ENCODE assay signal across 7 mouse cellular contexts in the genomic region with DNA sequence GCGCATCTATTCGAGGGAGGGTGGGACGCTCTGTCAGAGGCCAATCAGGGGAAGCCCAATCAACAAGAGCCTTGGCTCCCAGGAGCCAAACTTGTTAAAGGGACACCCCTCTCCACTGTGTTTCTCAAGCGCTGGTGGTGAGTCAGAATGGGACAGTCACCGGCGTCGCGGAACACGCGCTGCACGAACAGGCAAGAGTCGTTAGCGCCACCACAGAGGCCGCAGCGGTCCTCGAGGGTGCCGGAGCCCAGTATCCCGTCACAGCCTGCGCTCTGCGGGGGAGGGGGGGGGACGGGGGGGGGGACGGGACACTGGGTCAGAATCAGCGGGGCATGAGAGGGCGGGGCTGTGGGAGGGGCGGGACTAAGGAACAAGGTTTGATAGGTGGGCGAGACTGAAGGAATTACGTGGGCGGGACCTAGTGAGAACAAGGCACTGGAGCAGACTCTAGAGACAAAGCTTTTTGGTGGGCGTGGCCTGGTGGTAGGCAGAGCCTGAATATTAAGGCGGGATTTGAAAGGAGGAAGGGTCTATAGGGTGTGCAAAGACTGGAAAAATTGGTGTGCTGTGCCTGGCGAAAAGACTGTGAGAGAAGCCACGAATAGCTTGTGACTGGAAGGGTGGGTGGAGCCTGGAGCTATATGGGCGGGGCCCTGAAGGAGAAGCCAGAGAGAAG. TPM values are rescaled to one million over a fixed set of nuclear protein-coding genes. Genes with fewer than 3 reads are reported as not detected.
DNase-seq lines count a peak whose midpoint lies in the region; ATAC-seq and TF ChIP-seq lines count a peak whose summit lies in the region.

No protein-coding gene starts in this region.

- no peaks in the 10 kb centered on the region for H3K9me3 ChIP-seq in embryonic facial prominence, embryonic 14.5 days (ENCODE audit: control insufficient read depth, low read length)
- no peaks in the 10 kb centered on the region for H3K9me3 ChIP-seq in hindbrain, embryonic 16.5 days (ENCODE audit: control insufficient read depth, low read length)
- no peaks in the 10 kb centered on the region for H3K9me3 ChIP-seq in liver, embryonic 15.5 days (replicated peaks)

- peak overlapping the region; percentile 37 for H3K4me3 ChIP-seq in embryonic facial prominence, embryonic 14.5 days (ENCODE audit: low read depth, low read length)
- peak overlapping the region; percentile 41 for H3K4me3 ChIP-seq in hindbrain, embryonic 16.5 days (ENCODE audit: low read length)
- peak overlapping the region; percentile 54 for H3K4me3 ChIP-seq in liver, embryonic 15.5 days (replicated peaks)

- CTCF ChIA-PET in Patski (lab: Charles Lee), result no interaction called here

- ATAC-seq in CD4-positive, CD25-positive, alpha-beta regulatory T cell, adult 4 months, result peak; percentile 63
- peak; percentile 24 for ATAC-seq in Patski
- peak; percentile 74 for ATAC-seq in embryonic facial prominence, embryonic 14.5 days (ENCODE audit: low read depth)
- ATAC-seq in hindbrain, embryonic 16.5 days, result peak; percentile 68
- ATAC-seq in liver, embryonic 15.5 days (ENCODE audit: insufficient read depth), result peak; percentile 20

- no peaks in the 10 kb centered on the region for H3K27me3 ChIP-seq in Patski
- peaks cover 73% of the 10 kb centered on the region for H3K27me3 ChIP-seq in embryonic facial prominence, embryonic 14.5 days (replicated peaks; ENCODE audit: control insufficient read depth, insufficient read depth, low read length)
- H3K27me3 ChIP-seq in hindbrain, embryonic 16.5 days (replicated peaks; ENCODE audit: control insufficient read depth, insufficient read depth, low read length), result peaks cover 69% of the 10 kb centered on the region
- peaks cover 65% of the 10 kb centered on the region for H3K27me3 ChIP-seq in liver, embryonic 15.5 days

- POLR2A ChIA-PET in Patski (lab: Charles Lee), result interaction anchor here (1.7 kb wide), 1 partner anchor 11 kb away, joined by 4 read pairs; no protein-coding TSS in a partner anchor

- WGBS in embryonic facial prominence, embryonic 14.5 days, result under 1% methylated on average over 21 of the region's 33 CpGs
- WGBS in hindbrain, embryonic 16.5 days, result under 1% methylated on average over 32 of the region's 33 CpGs
- WGBS in liver, embryonic 15.5 days (ENCODE audit: insufficient replicate concordance), result under 1% methylated on average over 33 of the region's 33 CpGs

- H3K36me3 ChIP-seq in embryonic facial prominence, embryonic 14.5 days (ENCODE audit: control insufficient read depth, insufficient read depth, low read length), result no peaks in the 10 kb centered on the region
- no peaks in the 10 kb centered on the region for H3K36me3 ChIP-seq in hindbrain, embryonic 16.5 days (ENCODE audit: control insufficient read depth, insufficient read depth, low read length)
- no peaks in the 10 kb centered on the region for H3K36me3 ChIP-seq in liver, embryonic 15.5 days (replicated peaks)

- H3K4me2 ChIP-seq in embryonic facial prominence, embryonic 14.5 days (ENCODE audit: low read depth, low read length), result peak overlapping the region; percentile 57
- H3K4me2 ChIP-seq in hindbrain, embryonic 16.5 days (ENCODE audit: low read length), result peak overlapping the region; percentile 68
- H3K4me2 ChIP-seq in liver, embryonic 15.5 days, result peak overlapping the region; percentile 83

- TF ChIP-seq CTCF in Patski (IDR thresholded peaks at IDR 0.05), result no peak

- H3K4me1 ChIP-seq in embryonic facial prominence, embryonic 14.5 days (ENCODE audit: control insufficient read depth, insufficient read depth, low read length), result peaks cover 34% of the 10 kb centered on the region
- H3K4me1 ChIP-seq in hindbrain, embryonic 16.5 days (ENCODE audit: control insufficient read depth, insufficient read depth, low read depth, low read length), result peaks cover 20% of the 10 kb centered on the region
- H3K4me1 ChIP-seq in liver, embryonic 15.5 days (replicated peaks), result peaks cover 74% of the 10 kb centered on the region

- peak overlapping the region; percentile 2; the same call in 1 of the 2 replicates for H3K9ac ChIP-seq in embryonic facial prominence, embryonic 14.5 days (ENCODE audit: low read depth, low read length)
- H3K9ac ChIP-seq in hindbrain, embryonic 16.5 days (ENCODE audit: low read depth, low read length), result peak overlapping the region; percentile 35
- peak overlapping the region; percentile 57; the same call in 1 of the 2 replicates for H3K9ac ChIP-seq in liver, embryonic 15.5 days

- no peak overlapping the region for H3K27ac ChIP-seq in embryonic facial prominence, embryonic 14.5 days (replicated peaks; ENCODE audit: low read depth, low read length)
- H3K27ac ChIP-seq in hindbrain, embryonic 16.5 days (ENCODE audit: low read depth, low read length), result no peak overlapping the region
- H3K27ac ChIP-seq in liver, embryonic 15.5 days (replicated peaks), result peak overlapping the region; percentile 97

- in situ Hi-C loops in Patski (cut with MboI; ENCODE audit: low pct_unique_long_range_greater_than_20kb), result no loop called here

- peak; percentile 31 for DNase-seq in Patski (ENCODE audit: low read depth, low spot score)
- DNase-seq in embryonic facial prominence, embryonic 14.5 days (ENCODE audit: low spot score), result peak; percentile 96
- DNase-seq in naive thymus-derived CD4-positive, alpha-beta T cell, adult 2 months (ENCODE audit: low read depth), result peak; percentile 72
- DNase-seq in frontal cortex, postnatal 36 days (ENCODE audit: low spot score in 2 of 2), result no peak

RNA-seq across cellular contexts. Expression of gene Adamtsl5, which starts 5.3 kb away (rescaled TPM):
- polyA plus RNA-seq in CD4-positive, CD25-positive, alpha-beta regulatory T cell, adult 4 months (2017; shearing (Covaris generic)), result not detected
- 1.2 TPM for polyA plus RNA-seq in Patski (2021)
- 5.8 and 6.3 TPM in 2 replicates for polyA plus RNA-seq in embryonic facial prominence, embryonic 14.5 days (2014; fragmentation: Nextera tagmentation; extraction: Ambion mirVana)
- 1.1 and 1.8 TPM in 2 replicates for polyA plus RNA-seq in hindbrain, embryonic 16.5 days (2015; fragmentation: Nextera tagmentation; extraction: Ambion mirVana)
- polyA plus RNA-seq in liver, embryonic 15.5 days (2015; fragmentation: Nextera tagmentation; extraction: Ambion mirVana), result 2.2 and 2.3 TPM in 2 replicates

RNA-seq across cellular contexts. Expression of gene Reep6, which starts 13.1 kb away (rescaled TPM):
- polyA plus RNA-seq in CD4-positive, CD25-positive, alpha-beta regulatory T cell, adult 4 months (2017; shearing (Covaris generic)), result under 1 TPM in 1 of 2 experiments, not detected in 1; 0.51 TPM
- polyA plus RNA-seq in Patski (2021), result 6.9 TPM
- polyA plus RNA-seq in embryonic facial prominence, embryonic 14.5 days (2014; fragmentation: Nextera tagmentation; extraction: Ambion mirVana), result 5.6 and 7.5 TPM in 2 replicates
- 7.5 and 7.6 TPM in 2 replicates for polyA plus RNA-seq in hindbrain, embryonic 16.5 days (2015; fragmentation: Nextera tagmentation; extraction: Ambion mirVana)
- 75.6 and 92.4 TPM in 2 replicates for polyA plus RNA-seq in liver, embryonic 15.5 days (2015; fragmentation: Nextera tagmentation; extraction: Ambion mirVana)

RNA-seq across cellular contexts. Expression of gene Plk5, which starts 13.4 kb away (rescaled TPM):
- not detected for polyA plus RNA-seq in CD4-positive, CD25-positive, alpha-beta regulatory T cell, adult 4 months (2017; shearing (Covaris generic))
- polyA plus RNA-seq in Patski (2021), result 0.62 TPM
- 0.47 and 0.72 TPM in 2 replicates for polyA plus RNA-seq in embryonic facial prominence, embryonic 14.5 days (2014; fragmentation: Nextera tagmentation; extraction: Ambion mirVana)
- 9.3 and 11.0 TPM in 2 replicates for polyA plus RNA-seq in hindbrain, embryonic 16.5 days (2015; fragmentation: Nextera tagmentation; extraction: Ambion mirVana)
- polyA plus RNA-seq in liver, embryonic 15.5 days (2015; fragmentation: Nextera tagmentation; extraction: Ambion mirVana), result 0.03 and 0.06 TPM in 2 replicates

RNA-seq across cellular contexts. Expression of gene Pcsk4, which starts 13.6 kb away (rescaled TPM):
- polyA plus RNA-seq in CD4-positive, CD25-positive, alpha-beta regulatory T cell, adult 4 months (2017; shearing (Covaris generic)), result 10 to 100 TPM; 11.9 to 12.3 TPM
- 6.2 TPM for polyA plus RNA-seq in Patski (2021)
- 1.7 and 2.9 TPM in 2 replicates for polyA plus RNA-seq in embryonic facial prominence, embryonic 14.5 days (2014; fragmentation: Nextera tagmentation; extraction: Ambion mirVana)
- polyA plus RNA-seq in hindbrain, embryonic 16.5 days (2015; fragmentation: Nextera tagmentation; extraction: Ambion mirVana), result 8.1 and 8.5 TPM in 2 replicates
- polyA plus RNA-seq in liver, embryonic 15.5 days (2015; fragmentation: Nextera tagmentation; extraction: Ambion mirVana), result 3.9 and 4.1 TPM in 2 replicates

RNA-seq across cellular contexts. Expression of gene 2310011J03Rik, which starts 22.6 kb away (rescaled TPM):
- 10 to 100 TPM; 47.1 to 59.9 TPM for polyA plus RNA-seq in CD4-positive, CD25-positive, alpha-beta regulatory T cell, adult 4 months (2017; shearing (Covaris generic))
- polyA plus RNA-seq in Patski (2021), result 34.7 TPM
- 38.5 and 46.3 TPM in 2 replicates for polyA plus RNA-seq in embryonic facial prominence, embryonic 14.5 days (2014; fragmentation: Nextera tagmentation; extraction: Ambion mirVana)
- polyA plus RNA-seq in hindbrain, embryonic 16.5 days (2015; fragmentation: Nextera tagmentation; extraction: Ambion mirVana), result 31.7 and 32.8 TPM in 2 replicates
- 32.4 and 35.0 TPM in 2 replicates for polyA plus RNA-seq in liver, embryonic 15.5 days (2015; fragmentation: Nextera tagmentation; extraction: Ambion mirVana)

Comparison
In these comparisons a context has a peak if more than half of its experiments do, and no peak if none do; other contexts are left out.
1. ATAC-seq: peak in every context shown above with its lines; median percentile 74 in embryonic facial prominence, embryonic 14.5 days; 68 in hindbrain, embryonic 16.5 days; 63 in CD4-positive, CD25-positive, alpha-beta regulatory T cell, adult 4 months; 24 in Patski; 20 in liver, embryonic 15.5 days.
2. DNase-seq: peak in Patski (single experiment), embryonic facial prominence, embryonic 14.5 days (single experiment) and naive thymus-derived CD4-positive, alpha-beta T cell, adult 2 months (single experiment); none in frontal cortex, postnatal 36 days (0 of 2).
3. H3K9ac ChIP-seq: peak in every context shown above with its lines; median percentile 57 in liver, embryonic 15.5 days; 35 in hindbrain, embryonic 16.5 days; 2 in embryonic facial prominence, embryonic 14.5 days.
4. Peak in every context shown above with its lines, with median percentiles within 50 percentile points of each other: H3K4me2 ChIP-seq and H3K4me3 ChIP-seq.